Mouse (Mus musculus): ENCODE measurements around the gene Gm1123.

DNA sequence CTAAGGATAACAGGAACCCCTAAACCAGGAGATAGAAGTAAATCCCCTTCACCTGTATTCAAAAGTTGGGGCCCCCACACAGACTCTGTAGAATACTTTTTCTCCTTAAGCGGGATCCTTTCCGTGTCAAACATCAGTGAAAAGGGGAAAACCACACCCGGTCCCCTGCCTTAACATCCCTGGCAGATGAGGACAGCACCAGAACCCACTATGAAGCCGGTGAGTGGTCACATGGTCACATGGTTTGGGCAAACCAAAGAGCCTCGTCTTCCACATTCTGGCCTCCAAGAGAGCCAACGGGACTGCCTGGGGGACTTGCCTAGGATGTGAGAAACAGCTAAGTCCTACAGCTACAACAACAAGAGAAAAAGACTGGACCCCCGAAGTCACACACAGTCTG lies 62.0 kb downstream of the Gm1123 start:
- TF ChIP-seq CTCF (IDR thresholded peaks at IDR 0.05): no peak
- TF ChIP-seq POLR2A (IDR thresholded peaks at IDR 0.05; ENCODE audit: insufficient read depth, low read depth, low read length): no peak
- no peak for TF ChIP-seq EP300 (IDR thresholded peaks at IDR 0.05; ENCODE audit: insufficient read depth, low read depth, low read length)

Data from heart, adult 2 months (tissue).